Mouse (Mus musculus) liver, postnatal 0 days (tissue): ENCODE measurements at regions not wholly inside any gene's neighbourhood (a gene's known extent, or its start where the extent isn't known, plus 50 kb on each side); places are given as distances from the start of the nearest gene placed in this dataset.

Source experiments
- ATAC-seq: fragments of 200-750 bp; cut with Nextera tagmentation; 2 replicates; pipeline ENCODE4 v1.8.0; 2017; ENCODE audit warnings: mild to moderate bottlenecking, moderate library complexity
- DNase-seq: peaks from one replicate; pipeline ENCODE4 v3.0.0-alpha.2; 2016
- H3K27ac ChIP-seq: fragments of 300-500 bp; sonication (generic); 2 replicates; pipeline ENCODE4 v1.5.1; 2014; ENCODE audit warnings: antibody characterized with exemption, moderate library complexity, mild to moderate bottlenecking, low read depth
- H3K27me3 ChIP-seq: fragments of 300-500 bp; sonication (generic); 2 replicates; pipeline ENCODE4 v1.6.1; 2014; ENCODE audit warnings: low read length, control low read depth, mixed read lengths; ENCODE audit not compliant: insufficient read depth
- H3K36me3 ChIP-seq: fragments of 300-500 bp; sonication (generic); replicated peaks from 2 replicates; pipeline ENCODE4 v1.6.1; 2014; ENCODE audit warnings: mild to moderate bottlenecking, control low read depth, low read length, moderate library complexity, mixed read lengths; ENCODE audit not compliant: insufficient read depth
- H3K4me1 ChIP-seq: fragments of 300-500 bp; sonication (generic); 2 replicates; pipeline ENCODE4 v1.6.1; 2014; ENCODE audit warnings: antibody characterized with exemption, mild to moderate bottlenecking, control low read depth; ENCODE audit not compliant: insufficient read depth
- H3K4me2 ChIP-seq: fragments of 300-500 bp; sonication (generic); 2 replicates; pipeline ENCODE4 v1.6.1; 2014; ENCODE audit warnings: low read depth, mild to moderate bottlenecking, low read length, moderate library complexity, mixed read lengths
- H3K4me3 ChIP-seq: fragments of 300-500 bp; sonication (generic); 2 replicates; pipeline ENCODE4 v1.5.1; 2014; ENCODE audit warnings: low read depth, low read length
- H3K9ac ChIP-seq: fragments of 300-500 bp; sonication (generic); replicated peaks from 2 replicates; pipeline ENCODE4 v1.6.1; 2014; ENCODE audit warnings: mild to moderate bottlenecking, moderate library complexity
- H3K9me3 ChIP-seq: fragments of 300-500 bp; sonication (generic); 2 replicates; pipeline ENCODE4 v1.6.1; 2016; ENCODE audit warnings: mild to moderate bottlenecking, control low read depth, low read length, mixed read lengths
- CTCF ChIP-seq: sonication (generic); IDR thresholded peaks from 2 replicates; pipeline ENCODE4 v1.5.1; 2016; ENCODE audit warnings: antibody characterized with exemption, low read depth
- EP300 ChIP-seq: IDR thresholded peaks from 2 replicates; pipeline ENCODE4 v1.6.1; 2016; ENCODE audit warnings: antibody characterized with exemption, low read depth, mild to moderate bottlenecking
- WGBS: fragments of 180-500 bp; shearing (Covaris S2); extraction: QIAGEN DNeasy Blood & Tissue Kit; methylation state at CpG from one replicate; pipeline ENCODE4 v1.1.7; 2014; ENCODE audit not compliant: insufficient replicate concordance; 5-methylcytosine and 5-hydroxymethylcytosine counted together

GRCm38 (mm10) chr12:71401621-71402416 is 92.1 kb downstream of the Dact1 start:
- Histone ChIP-seq H3K9me3 (no peaks in the 10 kb centered on the region), H3K4me3 (no peak overlapping the region), H3K4me1 (no peaks in the 10 kb centered on the region), H3K27me3 (no peaks in the 10 kb centered on the region), H3K9ac (no peak overlapping the region), H3K36me3 (no peaks in the 10 kb centered on the region), H3K27ac (no peak overlapping the region), H3K4me2 (no peak overlapping the region)
- DNase-seq (no peak), ATAC-seq (peak; percentile 25; the same call in 1 of the 2 replicates)
- WGBS = 24% methylated on average over 6 of the region's 6 CpGs
- TF ChIP-seq CTCF = no peak
- no peak for TF ChIP-seq EP300

GRCm38 (mm10) chr12:71407294-71407693 is 97.6 kb downstream of the Dact1 start:
- Histone ChIP-seq H3K9ac (no peak overlapping the region), H3K36me3 (no peaks in the 10 kb centered on the region), H3K4me1 (no peaks in the 10 kb centered on the region), H3K27ac (no peak overlapping the region), H3K4me3 (no peak overlapping the region), H3K4me2 (no peak overlapping the region), H3K27me3 (no peaks in the 10 kb centered on the region), H3K9me3 (no peaks in the 10 kb centered on the region)
- ATAC-seq (no peak), DNase-seq (no peak)
- no peak for TF ChIP-seq CTCF
- no peak for TF ChIP-seq EP300
- 48% methylated on average over 3 of the region's 3 CpGs for WGBS

GRCm38 (mm10) chr12:71408396-71409050 is 98.8 kb downstream of the Dact1 start:
- DNase-seq (no peak), ATAC-seq (no peak)
- H3K4me1 ChIP-seq = no peaks in the 10 kb centered on the region
- H3K9me3 ChIP-seq = no peaks in the 10 kb centered on the region
- H3K27me3 ChIP-seq = no peaks in the 10 kb centered on the region
- WGBS = 48% methylated on average over 3 of the region's 3 CpGs
- H3K9ac ChIP-seq = no peak overlapping the region
- no peak overlapping the region for H3K27ac ChIP-seq
- H3K36me3 ChIP-seq = no peaks in the 10 kb centered on the region
- TF ChIP-seq CTCF = no peak
- TF ChIP-seq EP300 = no peak
- no peak overlapping the region for H3K4me3 ChIP-seq
- H3K4me2 ChIP-seq = no peak overlapping the region

- no peak for TF ChIP-seq CTCF
- no peak for TF ChIP-seq EP300
- Histone ChIP-seq H3K4me2 (no peak overlapping the region), H3K9ac (no peak overlapping the region), H3K9me3 (no peaks in the 10 kb centered on the region), H3K4me3 (no peak overlapping the region), H3K36me3 (no peaks in the 10 kb centered on the region), H3K27ac (no peak overlapping the region), H3K27me3 (no peaks in the 10 kb centered on the region), H3K4me1 (no peaks in the 10 kb centered on the region)
- DNase-seq (no peak), ATAC-seq (no peak)
- WGBS = 72% methylated on average over 3 of the region's 3 CpGs
Measured at GRCm38 (mm10) chr12:71412331-71412730, 102.6 kb downstream of the Dact1 start.

GRCm38 (mm10) chr12:71416968-71417367 is 107.3 kb downstream of the Dact1 start:
- Histone ChIP-seq H3K9ac (no peak overlapping the region), H3K36me3 (no peaks in the 10 kb centered on the region), H3K9me3 (no peaks in the 10 kb centered on the region), H3K4me1 (no peaks in the 10 kb centered on the region), H3K4me3 (no peak overlapping the region), H3K27ac (no peak overlapping the region), H3K27me3 (no peaks in the 10 kb centered on the region), H3K4me2 (no peak overlapping the region)
- TF ChIP-seq EP300 = no peak
- TF ChIP-seq CTCF = no peak
- ATAC-seq (no peak), DNase-seq (no peak)
- 86% methylated on average over 2 of the region's 2 CpGs for WGBS

- Histone ChIP-seq H3K4me1 (no peaks in the 10 kb centered on the region), H3K27ac (no peak overlapping the region), H3K9me3 (no peaks in the 10 kb centered on the region), H3K27me3 (no peaks in the 10 kb centered on the region), H3K4me3 (no peak overlapping the region), H3K36me3 (no peaks in the 10 kb centered on the region), H3K4me2 (no peak overlapping the region), H3K9ac (no peak overlapping the region)
- TF ChIP-seq EP300 = no peak
- TF ChIP-seq CTCF = no peak
- WGBS = 71% methylated on average over 7 of the region's 7 CpGs
- ATAC-seq (no peak), DNase-seq (no peak)
Measured at GRCm38 (mm10) chr12:71418186-71418585, 108.5 kb downstream of the Dact1 start.
